ENCODE assay signal across 8 mouse cellular contexts in the genomic region with DNA sequence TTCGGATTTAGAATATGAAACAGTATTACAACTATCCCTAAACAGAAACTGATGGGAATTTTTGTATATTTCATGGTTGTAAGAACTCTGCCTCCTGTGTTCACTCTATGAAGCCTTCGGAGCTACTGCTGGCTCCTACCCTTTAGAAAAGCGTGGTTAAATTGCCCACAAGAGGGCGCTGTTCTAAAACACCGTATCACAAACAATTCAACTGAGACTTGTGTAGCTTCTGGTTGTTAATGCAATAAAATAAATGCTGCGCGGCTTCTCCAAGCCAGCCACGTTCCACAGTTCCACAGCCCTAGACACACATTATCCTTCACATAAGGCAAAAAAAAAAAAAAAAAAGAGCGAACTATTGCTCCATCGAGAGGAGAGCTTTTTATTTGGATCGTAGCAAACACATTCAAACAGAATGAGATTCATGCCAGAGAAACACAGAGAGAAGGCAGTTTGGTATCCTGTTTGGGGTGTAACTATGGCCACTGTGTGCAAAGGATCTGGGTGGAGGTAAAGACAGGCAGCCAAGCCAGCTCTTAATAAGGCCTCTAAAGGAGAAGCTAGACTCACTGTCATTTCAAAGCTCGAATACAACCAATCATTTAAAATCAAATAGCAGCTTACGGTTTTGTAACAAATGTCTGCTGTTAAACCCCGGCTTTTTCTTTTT. TPM values are rescaled to one million over a fixed set of nuclear protein-coding genes. Genes with fewer than 3 reads are reported as not detected.
DNase-seq lines count a peak whose midpoint lies in the region; ATAC-seq and TF ChIP-seq lines count a peak whose summit lies in the region.

No protein-coding gene starts in this region.

- peak; percentile 48 for TF ChIP-seq CTCF in kidney, adult 2 months (conservative IDR thresholded peaks at IDR 0.05; ENCODE audit: insufficient read depth, insufficient read length, low read depth, low read length)

- H3K36me3 ChIP-seq in kidney, adult 2 months (ENCODE audit: control insufficient read depth, insufficient read depth, low read length) = no peaks in the 10 kb centered on the region
- H3K36me3 ChIP-seq in limb, embryonic 10.5 days = no peaks in the 10 kb centered on the region
- H3K36me3 ChIP-seq in midbrain, embryonic 12.5 days = no peaks in the 10 kb centered on the region

- H3K27me3 ChIP-seq in kidney, adult 2 months (replicated peaks; ENCODE audit: control insufficient read depth, insufficient read depth, low read length) = no peaks in the 10 kb centered on the region; the same call in 1 of the 2 replicates
- no peaks in the 10 kb centered on the region for H3K27me3 ChIP-seq in limb, embryonic 10.5 days (ENCODE audit: low read depth, poor library complexity, severe bottlenecking)
- H3K27me3 ChIP-seq in midbrain, embryonic 12.5 days = no peaks in the 10 kb centered on the region

- 19% methylated on average over 14 of the region's 14 CpGs for WGBS in kidney, adult 2 months
- WGBS in limb, embryonic 10.5 days = 37% methylated on average over 14 of the region's 14 CpGs
- WGBS in midbrain, embryonic 12.5 days = 35% methylated on average over 14 of the region's 14 CpGs

- H3K9ac ChIP-seq in midbrain, embryonic 12.5 days (replicated peaks) = no peak overlapping the region

- H3K4me2 ChIP-seq in midbrain, embryonic 12.5 days (replicated peaks) = peak overlapping the region; percentile 38

- ATAC-seq in midbrain, embryonic 12.5 days (ENCODE audit: low FRiP score, low read depth) = peak; percentile 71

- DNase-seq in 3T3-L1 (ENCODE audit: low read depth, low spot score) = peak; percentile 90
- peak; percentile 65 for DNase-seq in adrenal gland, adult 2 months
- peak; percentile 87 for DNase-seq in embryo, embryonic 11 days
- peak; percentile 69 for DNase-seq in heart, adult 8-10 months (ENCODE audit: low spot score)
- peak; percentile 78 for DNase-seq in kidney, adult 2 months
- DNase-seq in limb, embryonic 10.5 days (ENCODE audit: low spot score) = peak; percentile 72
- peak; percentile 17 for DNase-seq in spleen, adult 12 weeks (ENCODE audit: low spot score)

- H3K27ac ChIP-seq in kidney, adult 2 months (ENCODE audit: insufficient read depth, low read depth, low read length) = no peak overlapping the region
- H3K27ac ChIP-seq in limb, embryonic 10.5 days = no peak overlapping the region
- H3K27ac ChIP-seq in midbrain, embryonic 12.5 days (replicated peaks) = no peak overlapping the region

- H3K4me3 ChIP-seq in kidney, adult 2 months (ENCODE audit: insufficient read depth, low read depth, low read length) = no peak overlapping the region; the same call in 1 of the 2 replicates
- peak overlapping the region; percentile 23; the same call in 1 of the 2 replicates for H3K4me3 ChIP-seq in limb, embryonic 10.5 days
- peak overlapping the region; percentile 15; the same call in 1 of the 2 replicates for H3K4me3 ChIP-seq in midbrain, embryonic 12.5 days

- no peaks in the 10 kb centered on the region for H3K9me3 ChIP-seq in limb, embryonic 10.5 days (replicated peaks)
- no peaks in the 10 kb centered on the region for H3K9me3 ChIP-seq in midbrain, embryonic 12.5 days

- TF ChIP-seq POLR2A in kidney, adult 2 months (IDR thresholded peaks at IDR 0.05; ENCODE audit: low read depth, low read length) = no peak

- H3K4me1 ChIP-seq in kidney, adult 2 months (ENCODE audit: control insufficient read depth, insufficient read depth, low read length) = 0 out of 2 replicates have a peak, but pooled peaks cover 2% of the 10 kb centered on the region
- H3K4me1 ChIP-seq in limb, embryonic 10.5 days = no peaks in the 10 kb centered on the region
- H3K4me1 ChIP-seq in midbrain, embryonic 12.5 days = 0 out of 2 replicates have a peak, but pooled peaks cover 2% of the 10 kb centered on the region

RNA-seq across cellular contexts. Expression of a gene that starts 15.7 kb away (rescaled TPM):
- 10 to 100 TPM; 21.4 to 30.7 TPM for total RNA-seq in adrenal gland, adult 2 months (2021)
- polyA plus RNA-seq in adrenal gland, adult 2 months (2012; rRNA removed) = 7.7 and 9.6 TPM in 2 replicates
- total RNA-seq in heart, adult 8-10 months (2022) = 10 to 100 TPM; 12.3 to 16.1 (median 12.9) TPM
- polyA plus RNA-seq in kidney, adult 2 months (2012; rRNA removed) = 24.2 and 26.1 TPM in 2 replicates
- polyA plus RNA-seq in limb, embryonic 10.5 days (2016; fragmentation: Nextera tagmentation; extraction: Ambion mirVana) = 72.8 and 80.9 TPM in 2 replicates
- polyA plus RNA-seq in midbrain, embryonic 12.5 days (2016; fragmentation: Nextera tagmentation; extraction: Ambion mirVana) = 81.2 and 89.5 TPM in 2 replicates

RNA-seq across cellular contexts. Expression of a gene that starts 25.4 kb away (rescaled TPM):
- total RNA-seq in adrenal gland, adult 2 months (2021) = not detected
- not detected in 2 replicates for polyA plus RNA-seq in adrenal gland, adult 2 months (2012; rRNA removed)
- not detected for total RNA-seq in heart, adult 8-10 months (2022)
- polyA plus RNA-seq in kidney, adult 2 months (2012; rRNA removed) = not detected in 2 replicates
- polyA plus RNA-seq in limb, embryonic 10.5 days (2016; fragmentation: Nextera tagmentation; extraction: Ambion mirVana) = 0.05 TPM in 1 of 2 replicates, not detected in the other
- 0.14 TPM in 1 of 2 replicates, not detected in the other for polyA plus RNA-seq in midbrain, embryonic 12.5 days (2016; fragmentation: Nextera tagmentation; extraction: Ambion mirVana)

Comparison
In these comparisons a context has a peak if more than half of its experiments do, and no peak if none do; other contexts are left out.
1. DNase-seq: peak in every context shown above with its lines; median percentile 90 in 3T3-L1; 87 in embryo, embryonic 11 days; 78 in kidney, adult 2 months; 72 in limb, embryonic 10.5 days; 69 in heart, adult 8-10 months; 65 in adrenal gland, adult 2 months; 17 in spleen, adult 12 weeks.